Mouse (Mus musculus) right cerebral cortex, postnatal 25 days (tissue): ENCODE data around the gene Arl6ip5.

Experiments
- DNase-seq: peaks from one replicate; pipeline ENCODE4 v3.0.0; 2022

Gene Arl6ip5

GRCm38 (mm10) chr6:97275760-97276159 lies 65.3 kb downstream of the Arl6ip5 start:
- DNase-seq = no peak

- DNase-seq = no peak
Measured at GRCm38 (mm10) chr6:97276366-97276765, 65.9 kb downstream of the Arl6ip5 start.

GRCm38 (mm10) chr6:97276890-97277497 lies 66.5 kb downstream of the Arl6ip5 start:
- no peak for DNase-seq

- peak; percentile 68 for DNase-seq
Measured at GRCm38 (mm10) chr6:97278014-97278787, 67.7 kb downstream of the Arl6ip5 start.

- DNase-seq = no peak
Measured at GRCm38 (mm10) chr6:97278878-97279277, 68.4 kb downstream of the Arl6ip5 start.
